Mouse (Mus musculus): ENCODE measurements around the gene Srrm2.

Srrm2 gene

GRCm38 (mm10) chr17:23785561-23786471, 4.5 kb upstream of the Srrm2 start, which contains the start of gene Flywch2:
Gene Flywch2, minus strand, starts transcription at chr17:23786081.
- H3K4me3 ChIP-seq (replicated peaks; ENCODE audit: low read length), result peak within 1 kb of the TSS; percentile 82
- peaks cover 42% of the 10 kb centered on the region for H3K4me1 ChIP-seq (replicated peaks; ENCODE audit: low read depth, low read length)
- peaks cover 15% of the 10 kb centered on the region for H3K27me3 ChIP-seq (ENCODE audit: insufficient read depth, low read length)
- no peaks in the 10 kb centered on the region for H3K36me3 ChIP-seq (ENCODE audit: insufficient read depth, low read length)
- no peaks in the 10 kb centered on the region for H3K9me3 ChIP-seq (ENCODE audit: low read length)
- no peak for TF ChIP-seq POU5F1 (IDR thresholded peaks at IDR 0.05; ENCODE audit: borderline replicate concordance, low read length)
- no peak for TF ChIP-seq NANOG (IDR thresholded peaks at IDR 0.05; ENCODE audit: borderline replicate concordance, low read length)
- TF ChIP-seq CTCF (conservative IDR thresholded peaks at IDR 0.05; ENCODE audit: low read length), result no peak

DNA sequence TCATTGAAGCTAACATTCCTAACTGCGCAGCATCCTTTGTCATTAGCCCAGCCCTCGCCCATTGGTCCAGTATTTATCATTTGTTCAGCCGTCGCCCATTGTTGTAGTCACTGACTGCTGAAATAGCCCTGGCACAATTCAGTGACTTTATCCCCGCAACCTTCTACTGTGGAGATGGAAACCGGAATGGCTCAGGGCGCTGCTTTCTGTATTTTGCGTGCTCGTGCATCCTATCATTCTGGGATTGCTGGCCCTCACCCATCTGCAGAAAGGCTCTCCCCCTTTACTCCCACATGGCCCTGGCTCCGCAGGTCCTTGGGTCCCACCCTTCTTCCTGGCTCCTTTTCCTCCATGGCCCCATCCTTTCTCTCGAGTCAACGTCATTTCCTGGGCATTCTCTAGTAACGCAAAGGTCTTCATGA, 3.8 kb upstream of the Srrm2 start:
- Histone ChIP-seq H3K36me3 (ENCODE audit: insufficient read depth, low read length) (no peaks in the 10 kb centered on the region), H3K4me1 (replicated peaks; ENCODE audit: low read depth, low read length) (peaks cover 49% of the 10 kb centered on the region), H3K27me3 (ENCODE audit: insufficient read depth, low read length) (peaks cover 21% of the 10 kb centered on the region), H3K4me3 (replicated peaks; ENCODE audit: low read length) (peak overlapping the region; percentile 82), H3K9me3 (ENCODE audit: low read length) (no peaks in the 10 kb centered on the region)
- TF ChIP-seq POU5F1 (IDR thresholded peaks at IDR 0.05; ENCODE audit: borderline replicate concordance, low read length) (no peak), NANOG (IDR thresholded peaks at IDR 0.05; ENCODE audit: borderline replicate concordance, low read length) (no peak), CTCF (conservative IDR thresholded peaks at IDR 0.05; ENCODE audit: low read length) (no peak)

- Histone ChIP-seq H3K36me3 (ENCODE audit: insufficient read depth, low read length) (no peaks in the 10 kb centered on the region), H3K9me3 (ENCODE audit: low read length) (no peaks in the 10 kb centered on the region), H3K27me3 (ENCODE audit: insufficient read depth, low read length) (peaks cover 31% of the 10 kb centered on the region), H3K4me1 (replicated peaks; ENCODE audit: low read depth, low read length) (peaks cover 59% of the 10 kb centered on the region), H3K4me3 (replicated peaks; ENCODE audit: low read length) (no peak overlapping the region)
- TF ChIP-seq NANOG (IDR thresholded peaks at IDR 0.05; ENCODE audit: borderline replicate concordance, low read length), result no peak
- TF ChIP-seq POU5F1 (IDR thresholded peaks at IDR 0.05; ENCODE audit: borderline replicate concordance, low read length), result no peak
- no peak for TF ChIP-seq CTCF (conservative IDR thresholded peaks at IDR 0.05; ENCODE audit: low read length)
Measured at GRCm38 (mm10) chr17:23788973-23789372, 1.4 kb upstream of the Srrm2 start.

- peaks cover 31% of the 10 kb centered on the region for H3K27me3 ChIP-seq (ENCODE audit: insufficient read depth, low read length)
- no peak for TF ChIP-seq NANOG (IDR thresholded peaks at IDR 0.05; ENCODE audit: borderline replicate concordance, low read length)
- TF ChIP-seq CTCF (conservative IDR thresholded peaks at IDR 0.05; ENCODE audit: low read length), result no peak
- TF ChIP-seq POU5F1 (IDR thresholded peaks at IDR 0.05; ENCODE audit: borderline replicate concordance, low read length), result 0 out of 2 replicates have a peak, but pooled peaks have one; percentile 60
- peaks cover 62% of the 10 kb centered on the region for H3K4me1 ChIP-seq (replicated peaks; ENCODE audit: low read depth, low read length)
- H3K9me3 ChIP-seq (ENCODE audit: low read length), result no peaks in the 10 kb centered on the region
- H3K36me3 ChIP-seq (ENCODE audit: insufficient read depth, low read length), result no peaks in the 10 kb centered on the region
- peak overlapping the region; percentile 69 for H3K4me3 ChIP-seq (replicated peaks; ENCODE audit: low read length)
Measured at GRCm38 (mm10) chr17:23789749-23790268, 523 bp upstream of the Srrm2 start.

DNA sequence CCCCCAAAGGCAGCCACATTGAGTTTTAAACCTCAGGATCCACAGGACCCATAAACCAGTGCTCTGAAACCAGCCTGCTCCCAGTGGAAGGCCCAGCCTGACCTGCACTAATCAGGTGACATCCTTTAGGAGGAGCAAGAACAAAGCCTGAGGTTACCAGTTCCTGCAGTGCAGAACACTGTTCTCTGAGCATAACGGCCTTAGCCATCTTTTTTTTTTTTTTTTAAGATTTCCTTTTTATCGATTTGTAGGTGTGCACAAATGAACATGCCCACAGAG, 686 bp downstream of the Srrm2 start:
- peaks cover 59% of the 10 kb centered on the region for H3K4me1 ChIP-seq (replicated peaks; ENCODE audit: low read depth, low read length)

GRCm38 (mm10) chr17:23795323-23795722, 5.0 kb downstream of the Srrm2 start:
- Histone ChIP-seq H3K4me1 (replicated peaks; ENCODE audit: low read depth, low read length) (peaks cover 30% of the 10 kb centered on the region), H3K27me3 (ENCODE audit: insufficient read depth, low read length) (peaks cover 21% of the 10 kb centered on the region), H3K4me3 (replicated peaks; ENCODE audit: low read length) (no peak overlapping the region), H3K9me3 (ENCODE audit: low read length) (no peaks in the 10 kb centered on the region), H3K36me3 (ENCODE audit: insufficient read depth, low read length) (no peaks in the 10 kb centered on the region)
- no peak for TF ChIP-seq POU5F1 (IDR thresholded peaks at IDR 0.05; ENCODE audit: borderline replicate concordance, low read length)
- no peak for TF ChIP-seq NANOG (IDR thresholded peaks at IDR 0.05; ENCODE audit: borderline replicate concordance, low read length)
- no peak for TF ChIP-seq CTCF (conservative IDR thresholded peaks at IDR 0.05; ENCODE audit: low read length)

More for the DNA sequence above, 686 bp downstream of the Srrm2 start:
- Histone ChIP-seq H3K4me3 (replicated peaks; ENCODE audit: low read length) (peak overlapping the region; percentile 69), H3K36me3 (ENCODE audit: insufficient read depth, low read length) (no peaks in the 10 kb centered on the region), H3K9me3 (ENCODE audit: low read length) (no peaks in the 10 kb centered on the region), H3K27me3 (ENCODE audit: insufficient read depth, low read length) (peaks cover 22% of the 10 kb centered on the region)
- TF ChIP-seq CTCF (conservative IDR thresholded peaks at IDR 0.05; ENCODE audit: low read length) (no peak), POU5F1 (IDR thresholded peaks at IDR 0.05; ENCODE audit: borderline replicate concordance, low read length) (no peak), NANOG (IDR thresholded peaks at IDR 0.05; ENCODE audit: borderline replicate concordance, low read length) (no peak)

- no peaks in the 10 kb centered on the region for H3K36me3 ChIP-seq (ENCODE audit: insufficient read depth, low read length)
- no peak overlapping the region for H3K4me3 ChIP-seq (replicated peaks; ENCODE audit: low read length)
- H3K4me1 ChIP-seq (replicated peaks; ENCODE audit: low read depth, low read length), result peaks cover 17% of the 10 kb centered on the region
- peaks cover 5% of the 10 kb centered on the region; the same call in 1 of the 2 replicates for H3K27me3 ChIP-seq (ENCODE audit: insufficient read depth, low read length)
- no peaks in the 10 kb centered on the region for H3K9me3 ChIP-seq (ENCODE audit: low read length)
- no peak for TF ChIP-seq POU5F1 (IDR thresholded peaks at IDR 0.05; ENCODE audit: borderline replicate concordance, low read length)
- TF ChIP-seq CTCF (conservative IDR thresholded peaks at IDR 0.05; ENCODE audit: low read length), result no peak
- TF ChIP-seq NANOG (IDR thresholded peaks at IDR 0.05; ENCODE audit: borderline replicate concordance, low read length), result no peak
Measured at GRCm38 (mm10) chr17:23797316-23797715, 7.0 kb downstream of the Srrm2 start.

DNA sequence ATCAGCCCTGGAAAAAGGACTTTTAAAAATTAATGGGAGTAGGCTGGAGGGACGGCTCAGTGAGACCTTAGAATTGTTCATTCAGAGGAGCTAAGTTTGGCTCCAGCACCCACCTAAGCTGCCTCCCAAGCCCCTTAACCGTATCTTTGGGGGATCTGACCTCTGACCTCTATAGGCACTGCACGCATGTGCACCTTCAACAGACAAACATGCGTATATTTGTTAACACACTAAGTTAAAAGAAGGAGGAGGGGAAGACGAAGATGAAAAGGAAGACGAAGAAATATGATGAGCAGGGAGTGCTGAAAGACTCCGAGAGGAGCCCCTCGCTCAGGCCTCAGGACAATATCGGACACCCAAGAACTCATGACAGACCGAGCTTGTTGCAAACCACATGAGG, 11.3 kb downstream of the Srrm2 start:
- Histone ChIP-seq H3K36me3 (ENCODE audit: insufficient read depth, low read length) (peaks cover 12% of the 10 kb centered on the region), H3K9me3 (ENCODE audit: low read length) (no peaks in the 10 kb centered on the region), H3K4me1 (replicated peaks; ENCODE audit: low read depth, low read length) (peaks cover 29% of the 10 kb centered on the region), H3K4me3 (replicated peaks; ENCODE audit: low read length) (0 out of 2 replicates have a peak overlapping the region, but pooled peaks have one; percentile 20), H3K27me3 (ENCODE audit: insufficient read depth, low read length) (no peaks in the 10 kb centered on the region)
- no peak for TF ChIP-seq NANOG (IDR thresholded peaks at IDR 0.05; ENCODE audit: borderline replicate concordance, low read length)
- no peak for TF ChIP-seq POU5F1 (IDR thresholded peaks at IDR 0.05; ENCODE audit: borderline replicate concordance, low read length)
- TF ChIP-seq CTCF (conservative IDR thresholded peaks at IDR 0.05; ENCODE audit: low read length), result no peak
